Mouse (Mus musculus) embryonic facial prominence, embryonic 15.5 days (tissue): ENCODE data around the gene Prrg1. TPM values are rescaled to one million over a fixed set of nuclear protein-coding genes. Genes with fewer than 3 reads are reported as not detected.
"Not testable (repeated sequence)": the region's sequence is repeated elsewhere in the genome, so short reads cannot be mapped to it uniquely, and the experiment has no call there.

Experiments
- ATAC-seq: fragments of 200-750 bp; cut with Nextera tagmentation; 2 replicates; pipeline ENCODE4 v1.8.0; 2017; ENCODE audit warnings: low read depth, moderate TSS enrichment; ENCODE audit not compliant: insufficient number of reproducible peaks, low FRiP score, low TSS enrichment
- H3K27ac ChIP-seq: fragments of 300-500 bp; sonication (generic); replicated peaks from 2 replicates; pipeline ENCODE4 v1.5.1; 2015; ENCODE audit warnings: mild to moderate bottlenecking, inconsistent platforms
- H3K27me3 ChIP-seq: fragments of 300-500 bp; sonication (generic); 2 replicates; pipeline ENCODE4 v1.6.1; 2015; ENCODE audit warnings: inconsistent platforms
- H3K36me3 ChIP-seq: fragments of 300-500 bp; sonication (generic); 2 replicates; pipeline ENCODE4 v1.6.1; 2015; ENCODE audit warnings: mild to moderate bottlenecking, inconsistent platforms
- H3K4me1 ChIP-seq: fragments of 300-500 bp; sonication (generic); 2 replicates; pipeline ENCODE4 v1.6.1; 2015; ENCODE audit warnings: inconsistent platforms
- H3K4me2 ChIP-seq: fragments of 300-500 bp; sonication (generic); replicated peaks from 2 replicates; pipeline ENCODE4 v1.6.1; 2015; ENCODE audit warnings: mild to moderate bottlenecking, inconsistent platforms
- H3K4me3 ChIP-seq: fragments of 300-500 bp; sonication (generic); replicated peaks from 2 replicates; pipeline ENCODE4 v1.5.1; 2015; ENCODE audit warnings: mild to moderate bottlenecking, inconsistent platforms
- H3K9ac ChIP-seq: fragments of 300-500 bp; sonication (generic); 2 replicates; pipeline ENCODE4 v1.6.1; 2015; ENCODE audit warnings: inconsistent platforms
- H3K9me3 ChIP-seq: fragments of 300-500 bp; sonication (generic); replicated peaks from 2 replicates; pipeline ENCODE4 v1.6.1; 2016; ENCODE audit warnings: inconsistent platforms
- WGBS: fragments of 180-500 bp; shearing (Covaris S2); methylation state at CpG from one replicate; pipeline ENCODE4 v1.1.7; 2015; 5-methylcytosine and 5-hydroxymethylcytosine counted together
- polyA plus RNA-seq: library from polyadenylated mRNA; unstranded; fragments of >200 nt; fragmentation: Nextera tagmentation; extraction: Ambion mirVana; gene quantifications from 2 replicates; pipeline ENCODE4 v1.2.1, GENCODE M21; 2015

Prrg1 gene
- polyA plus RNA-seq, 1 experiment from 2014 or later: 13.3 TPM

DNA sequence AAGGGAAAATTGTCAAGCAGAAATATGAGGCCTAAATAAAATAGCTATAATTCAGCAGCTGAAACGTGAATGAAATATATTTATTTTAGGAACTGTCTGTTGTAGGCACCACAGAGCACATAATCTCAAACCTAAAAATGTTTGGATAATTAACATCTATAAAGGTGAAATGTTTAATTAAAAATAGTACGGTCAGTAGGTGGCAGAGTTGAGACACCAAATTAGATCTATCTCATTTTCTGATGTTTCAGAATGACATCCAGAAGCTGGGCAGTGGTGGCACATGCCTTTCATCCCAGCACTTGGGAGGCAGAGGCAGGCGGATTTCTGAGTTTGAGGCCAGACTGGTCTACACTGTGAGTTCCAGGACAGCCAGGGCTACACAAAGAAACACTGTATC lies 104.0 kb downstream of the Prrg1 start:
- no peaks in the 10 kb centered on the region for H3K27me3 ChIP-seq
- H3K9me3 ChIP-seq: no peaks in the 10 kb centered on the region
- H3K4me3 ChIP-seq: no peak overlapping the region
- H3K4me1 ChIP-seq: no peaks in the 10 kb centered on the region
- no peak overlapping the region for H3K27ac ChIP-seq
- H3K36me3 ChIP-seq: no peaks in the 10 kb centered on the region
- H3K4me2 ChIP-seq: no peak overlapping the region
- no peak overlapping the region for H3K9ac ChIP-seq
- WGBS: 80% methylated on average over 3 of the region's 3 CpGs
- no peak for ATAC-seq

DNA sequence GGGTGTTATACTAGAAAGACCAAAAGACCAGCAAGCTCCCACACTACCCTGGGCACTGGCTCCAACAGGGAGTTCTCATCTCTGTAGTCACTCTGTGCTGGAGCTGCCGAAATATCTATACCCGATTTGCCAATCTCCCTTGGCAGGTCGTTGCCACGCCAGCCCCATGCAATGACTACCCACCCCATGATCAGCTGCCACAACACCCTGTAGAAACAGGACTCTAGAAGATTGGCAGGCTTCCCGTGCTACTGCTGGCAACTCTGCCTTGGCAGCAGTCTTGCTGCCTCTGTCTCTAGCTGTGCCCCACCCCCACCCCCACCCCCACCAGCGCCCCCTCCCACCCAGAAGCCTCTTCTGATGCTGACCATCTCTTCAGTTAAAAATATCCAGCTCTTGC lies 149.3 kb downstream of the Prrg1 start:
- no peaks in the 10 kb centered on the region for H3K27me3 ChIP-seq
- H3K9me3 ChIP-seq: no peaks in the 10 kb centered on the region
- H3K36me3 ChIP-seq: no peaks in the 10 kb centered on the region
- no peaks in the 10 kb centered on the region for H3K4me1 ChIP-seq
- WGBS: 70% methylated on average over 6 of the region's 6 CpGs
- H3K4me2 ChIP-seq: no peak overlapping the region
- H3K4me3 ChIP-seq: no peak overlapping the region
- H3K9ac ChIP-seq: no peak overlapping the region
- no peak overlapping the region for H3K27ac ChIP-seq
- ATAC-seq: no peak

DNA sequence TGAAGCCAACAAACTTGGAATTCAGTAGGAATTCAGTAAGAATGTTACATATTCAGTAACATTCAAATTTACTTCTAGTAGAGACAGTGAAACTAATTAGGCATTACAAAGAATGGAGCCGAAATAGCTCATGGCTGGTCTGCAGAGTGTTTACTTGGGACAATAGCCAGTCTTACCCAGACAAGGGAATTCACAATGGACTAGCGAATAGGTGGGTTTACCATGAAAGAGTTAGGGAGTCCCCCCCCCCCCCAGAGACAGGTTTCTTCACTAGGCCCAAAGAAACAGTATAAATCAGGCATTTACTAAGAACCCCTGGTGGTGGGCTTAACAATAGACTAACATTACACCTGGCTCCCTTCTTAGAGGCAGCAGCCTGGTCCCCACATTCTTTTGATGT lies 180.3 kb downstream of the Prrg1 start:
- H3K9ac ChIP-seq, H3K4me3 ChIP-seq, H3K4me2 ChIP-seq, H3K27ac ChIP-seq, H3K9me3 ChIP-seq, H3K4me1 ChIP-seq, H3K36me3 ChIP-seq, ATAC-seq, H3K27me3 ChIP-seq: not testable (repeated sequence)
- 76% methylated on average over 2 of the region's 2 CpGs for WGBS

Other genes with a start within 250 kb of the Prrg1 start
- gene 4930480E11Rik, start 214.3 kb downstream of the Prrg1 start, polyA plus RNA-seq: not detected in 2 replicates
- not detected in 2 replicates for gene Fam47c, start 153.9 kb upstream of the Prrg1 start, polyA plus RNA-seq